Mouse (Mus musculus): Measurements from ENCODE around the gene Egr4.

DNA sequence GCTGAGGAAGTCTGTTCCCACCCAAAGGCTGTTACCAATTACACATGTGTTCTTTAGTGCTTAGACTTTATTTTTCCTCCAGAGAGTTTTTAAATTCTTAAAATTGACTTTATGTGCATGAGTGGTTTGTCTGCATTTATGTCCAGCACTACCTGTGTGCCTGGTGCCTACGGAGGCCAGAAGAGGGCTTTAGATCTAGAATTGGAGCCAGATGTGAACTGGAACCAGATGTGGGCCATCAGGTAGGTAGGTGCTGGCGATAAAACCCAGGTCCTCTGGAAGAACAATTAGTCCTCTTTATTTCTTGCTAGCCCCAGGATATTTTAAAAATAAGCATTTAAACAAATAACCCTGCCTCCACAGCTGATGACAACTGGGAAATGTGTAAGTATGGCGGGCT lies 21.8 kb downstream of the Egr4 start:
- TF ChIP-seq CTCF (IDR thresholded peaks at IDR 0.05; ENCODE audit: borderline replicate concordance, insufficient read depth, low read length) (no peak), POLR2A (IDR thresholded peaks at IDR 0.05; ENCODE audit: low read depth, low read length) (no peak)
